Mouse (Mus musculus) right cerebral cortex, postnatal 36 days (tissue): Measurements from ENCODE around the gene Insig2.

Source experiments
- DNase-seq, 2 experiments: peaks; one replicate each; pipeline ENCODE4 v3.0.0; 2022; ENCODE audit warnings: low spot score in 2 of 2, mixed read lengths in 1 of 2

The Insig2 gene

GRCm38 (mm10) chr1:121332485-121332884 lies at the start of gene Insig2:
Gene Insig2, minus strand, starts transcription at chr1:121332589.
- no peak for DNase-seq

- no peak for DNase-seq
Observed at GRCm38 (mm10) chr1:121381562-121381961, 49.2 kb upstream of the Insig2 start.

- no peak for DNase-seq
Observed at GRCm38 (mm10) chr1:121380033-121380432, 47.6 kb upstream of the Insig2 start.

- no peak for DNase-seq
Observed at GRCm38 (mm10) chr1:121377901-121378300, 45.5 kb upstream of the Insig2 start.

- no peak for DNase-seq
Observed at GRCm38 (mm10) chr1:121377410-121377809, 45.0 kb upstream of the Insig2 start.

- DNase-seq: no peak
Observed at GRCm38 (mm10) chr1:121373631-121374030, 41.2 kb upstream of the Insig2 start.

- DNase-seq: no peak
Observed at GRCm38 (mm10) chr1:121372656-121373055, 40.3 kb upstream of the Insig2 start.

- DNase-seq: no peak
Observed at GRCm38 (mm10) chr1:121371449-121371848, 39.1 kb upstream of the Insig2 start.

GRCm38 (mm10) chr1:121367257-121367656 lies 34.9 kb upstream of the Insig2 start:
- DNase-seq: no peak

- no peak for DNase-seq
Observed at GRCm38 (mm10) chr1:121360561-121360960, 28.2 kb upstream of the Insig2 start.

- DNase-seq: no peak
Observed at GRCm38 (mm10) chr1:121359680-121360079, 27.3 kb upstream of the Insig2 start.

- DNase-seq: no peak
Observed at GRCm38 (mm10) chr1:121353779-121354178, 21.4 kb upstream of the Insig2 start.

- DNase-seq: no peak
Observed at GRCm38 (mm10) chr1:121351037-121351436, 18.6 kb upstream of the Insig2 start.

- no peak for DNase-seq
Observed at GRCm38 (mm10) chr1:121350616-121351015, 18.2 kb upstream of the Insig2 start.

GRCm38 (mm10) chr1:121348875-121349847 lies 16.8 kb upstream of the Insig2 start:
- DNase-seq: no peak

- no peak for DNase-seq
Observed at GRCm38 (mm10) chr1:121343966-121344365, 11.6 kb upstream of the Insig2 start.

GRCm38 (mm10) chr1:121335789-121336188 lies 3.4 kb upstream of the Insig2 start:
- DNase-seq: no peak

- no peak for DNase-seq
Observed at GRCm38 (mm10) chr1:121333986-121334703, 1.8 kb upstream of the Insig2 start.

- no peak for DNase-seq
Observed at GRCm38 (mm10) chr1:121330621-121331020, 1.8 kb downstream of the Insig2 start.

GRCm38 (mm10) chr1:121329391-121329790 lies 3.0 kb downstream of the Insig2 start:
- no peak for DNase-seq

- DNase-seq: no peak
Observed at GRCm38 (mm10) chr1:121328193-121328555, 4.2 kb downstream of the Insig2 start.

- DNase-seq: peak; percentile 82 to 86
Observed at GRCm38 (mm10) chr1:121327344-121328192, 4.8 kb downstream of the Insig2 start.
